Mouse (Mus musculus) G1E (cell line): ENCODE data around the gene Wdr17.

Source experiments
- CTCF ChIP-seq: IDR thresholded peaks from 2 replicates; pipeline ENCODE4 v1.5.1; 2012; ENCODE audit warnings: low read depth, low read length, inconsistent platforms, mixed read lengths
- GATA1 ChIP-seq: IDR thresholded peaks from 2 replicates; pipeline ENCODE4 v1.6.1; 2012; ENCODE audit warnings: borderline replicate concordance, low read length, inconsistent platforms, mixed read lengths
- TAL1 ChIP-seq: conservative IDR thresholded peaks from 2 replicates; pipeline ENCODE4 v1.6.1; 2012; ENCODE audit warnings: low read depth, low read length, inconsistent platforms, mixed read lengths

DNA sequence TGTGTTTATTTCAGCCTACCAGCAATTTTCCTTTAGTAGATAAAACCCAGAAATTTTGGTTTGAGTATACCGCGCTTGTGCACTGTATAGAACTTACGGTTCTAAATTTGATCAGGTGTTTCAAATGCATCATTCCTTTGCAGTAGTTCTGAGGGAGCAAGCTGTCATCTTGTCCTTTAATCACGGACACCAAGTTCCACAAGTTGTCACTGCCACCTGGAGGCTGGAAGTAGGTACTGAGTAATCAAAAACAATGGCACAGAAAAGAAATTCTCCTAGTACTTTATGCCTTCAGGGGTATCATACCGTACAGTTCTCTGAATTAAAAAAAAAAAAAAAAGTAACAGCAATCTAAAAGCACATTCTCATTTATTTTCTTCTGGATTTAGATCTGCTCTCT is 226.3 kb downstream of the Wdr17 start:
- TF ChIP-seq CTCF (no peak), TAL1 (no peak), GATA1 (no peak)
